Mouse (Mus musculus) leukemia stem cell, adult 10-12 weeks (primary cell): ENCODE results near the gene Gm14569. TPM values are rescaled to one million over a fixed set of nuclear protein-coding genes. Genes with fewer than 3 reads are reported as not detected.

Experiments used
- polyA plus RNA-seq: library from polyadenylated mRNA; stranded (reverse); fragments of >175 nt; gene quantifications from 2 replicates; pipeline ENCODE4 v1.2.3, GENCODE M21; 2012; ENCODE audit warnings: low replicate concordance

Gm14569 gene
- not detected in 2 replicates for polyA plus RNA-seq

DNA sequence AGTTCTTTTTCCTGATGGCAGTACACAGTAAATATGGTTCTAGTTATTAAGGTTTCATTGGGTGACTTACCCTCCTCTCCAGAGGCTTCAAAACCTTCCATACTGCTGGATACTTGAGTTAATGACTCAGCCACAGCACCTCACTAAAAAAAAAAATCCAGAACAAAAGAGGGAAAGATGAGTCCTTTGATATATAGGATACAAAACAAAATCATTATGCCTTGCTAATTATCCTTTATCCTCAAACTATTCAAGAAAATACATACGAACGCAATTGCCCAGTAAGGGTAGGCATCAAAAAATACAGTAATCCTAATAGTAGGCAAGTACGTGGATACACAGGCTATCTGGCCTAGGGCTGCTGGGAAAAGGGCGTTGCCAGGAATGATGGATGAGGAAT lies at the start of gene Gm14569:
Gene Gm14569, minus strand, starts transcription at position 101 of the 400 bp plus-strand sequence.

DNA sequence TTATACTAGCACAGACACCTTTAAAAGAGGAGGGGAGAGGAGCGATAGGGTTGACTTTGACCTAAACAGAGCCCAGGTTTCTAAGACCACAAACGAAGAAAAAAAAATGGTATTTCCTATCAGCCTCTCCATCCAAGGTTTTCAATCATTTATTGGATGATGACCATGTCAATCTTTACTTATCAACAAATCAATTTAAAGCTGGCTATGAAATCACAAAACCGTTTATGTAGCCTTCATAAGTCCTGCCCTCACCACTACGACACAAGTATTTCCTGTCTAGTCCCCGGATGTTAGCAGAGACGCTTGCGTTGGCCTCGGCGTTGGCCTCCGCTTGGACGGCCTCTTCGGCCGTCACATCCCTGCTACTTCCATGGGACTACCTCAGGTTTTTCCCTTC lies 90.7 kb downstream of the Gm14569 start, which contains the start of gene Gm6268:
Gene Gm6268, plus strand, starts transcription at position 301 of the 400 bp plus-strand sequence.

Other genes with a start within 250 kb of the Gm14569 start
- 0.17 and 0.34 TPM in 2 replicates for gene Lonrf3, start 163.5 kb downstream of the Gm14569 start, polyA plus RNA-seq
- gene Gm6268, start 90.5 kb downstream of the Gm14569 start, polyA plus RNA-seq, result not detected in 2 replicates
- 63.4 and 90.4 TPM in 2 replicates for gene Pgrmc1, start 106.4 kb upstream of the Gm14569 start, polyA plus RNA-seq
- gene Akap17b, start 153.6 kb upstream of the Gm14569 start, polyA plus RNA-seq, result 0.36 and 0.57 TPM in 2 replicates